Mouse (Mus musculus): ENCODE results near the gene Ugt1a7c. TPM values are rescaled to one million over a fixed set of nuclear protein-coding genes. Genes with fewer than 3 reads are reported as not detected.
"Not testable (repeated sequence)": the region's sequence is repeated elsewhere in the genome, so short reads cannot be mapped to it uniquely, and the experiment has no call there.

The Ugt1a7c gene
- polyA plus RNA-seq, 1 experiment, result 3.8 TPM

DNA sequence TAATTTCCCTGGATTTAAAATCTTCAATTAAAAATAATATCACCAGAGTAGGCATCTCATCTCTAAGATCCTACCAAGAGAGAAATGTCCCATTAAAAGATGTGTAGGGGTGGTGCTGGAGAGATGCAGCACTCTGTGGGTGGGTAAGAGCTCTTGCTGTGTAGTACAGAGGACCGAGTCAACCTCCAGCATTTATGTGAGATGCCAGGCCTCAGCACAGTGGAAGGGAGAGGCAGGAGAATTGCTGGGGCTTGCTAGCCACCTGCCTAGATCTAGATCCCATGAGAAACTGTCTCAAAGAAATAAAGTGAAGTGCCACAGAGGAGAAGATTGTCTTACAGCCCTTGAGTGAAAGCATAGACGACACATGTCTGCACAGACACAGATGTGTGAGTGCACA is 121.7 kb downstream of the Ugt1a7c start:
- Histone ChIP-seq H3K27ac (ENCODE audit: control insufficient read depth, insufficient read depth, low read depth, low read length, poor library complexity) (no peak overlapping the region), H3K4me3 (replicated peaks; ENCODE audit: control insufficient read depth, low read depth, low read length) (no peak overlapping the region), H3K4me1 (ENCODE audit: control insufficient read depth, insufficient read depth, low read length) (no peaks in the 10 kb centered on the region)
- TF ChIP-seq CTCF (IDR thresholded peaks at IDR 0.05; ENCODE audit: control insufficient read depth, insufficient read depth, low read length) (no peak), POLR2A (IDR thresholded peaks at IDR 0.05; ENCODE audit: borderline replicate concordance, control insufficient read depth, low read depth, low read length) (no peak)
- 52% methylated on average over 2 of the region's 2 CpGs for WGBS

- H3K27ac ChIP-seq (ENCODE audit: control insufficient read depth, insufficient read depth, low read depth, low read length, poor library complexity), result no peak overlapping the region
- 55% methylated on average over 2 of the region's 2 CpGs for WGBS
- H3K4me1 ChIP-seq (ENCODE audit: control insufficient read depth, insufficient read depth, low read length), result no peaks in the 10 kb centered on the region
- TF ChIP-seq CTCF (IDR thresholded peaks at IDR 0.05; ENCODE audit: control insufficient read depth, insufficient read depth, low read length), result no peak
- no peak for TF ChIP-seq POLR2A (IDR thresholded peaks at IDR 0.05; ENCODE audit: borderline replicate concordance, control insufficient read depth, low read depth, low read length)
- no peak overlapping the region for H3K4me3 ChIP-seq (replicated peaks; ENCODE audit: control insufficient read depth, low read depth, low read length)
Measured at GRCm38 (mm10) chr1:88217144-88217543, 122.3 kb downstream of the Ugt1a7c start.

DNA sequence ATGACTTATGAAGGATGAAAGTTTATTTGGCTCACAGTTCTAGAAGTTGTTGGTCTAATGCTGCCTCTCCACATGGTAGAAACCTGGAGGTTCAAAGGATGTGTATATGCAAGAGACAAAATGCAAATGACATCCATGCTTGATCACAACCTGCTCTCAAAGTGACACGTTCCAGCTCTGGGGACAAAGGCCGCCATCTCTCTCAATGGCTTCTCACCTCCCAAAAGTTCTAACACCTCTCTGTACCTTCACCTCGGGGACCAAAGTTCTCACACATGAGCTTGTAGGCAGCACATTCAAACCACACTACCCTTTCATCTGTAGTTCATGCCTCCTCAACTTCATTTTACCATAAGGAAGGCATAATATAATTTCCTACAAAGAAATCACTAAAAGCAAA is 122.7 kb downstream of the Ugt1a7c start:
- Histone ChIP-seq H3K27ac (ENCODE audit: control insufficient read depth, insufficient read depth, low read depth, low read length, poor library complexity) (no peak overlapping the region), H3K4me1 (ENCODE audit: control insufficient read depth, insufficient read depth, low read length) (no peaks in the 10 kb centered on the region), H3K4me3 (replicated peaks; ENCODE audit: control insufficient read depth, low read depth, low read length) (no peak overlapping the region)
- no peak for TF ChIP-seq POLR2A (IDR thresholded peaks at IDR 0.05; ENCODE audit: borderline replicate concordance, control insufficient read depth, low read depth, low read length)
- no peak for TF ChIP-seq CTCF (IDR thresholded peaks at IDR 0.05; ENCODE audit: control insufficient read depth, insufficient read depth, low read length)
- 36% methylated on average over 3 of the region's 3 CpGs for WGBS

DNA sequence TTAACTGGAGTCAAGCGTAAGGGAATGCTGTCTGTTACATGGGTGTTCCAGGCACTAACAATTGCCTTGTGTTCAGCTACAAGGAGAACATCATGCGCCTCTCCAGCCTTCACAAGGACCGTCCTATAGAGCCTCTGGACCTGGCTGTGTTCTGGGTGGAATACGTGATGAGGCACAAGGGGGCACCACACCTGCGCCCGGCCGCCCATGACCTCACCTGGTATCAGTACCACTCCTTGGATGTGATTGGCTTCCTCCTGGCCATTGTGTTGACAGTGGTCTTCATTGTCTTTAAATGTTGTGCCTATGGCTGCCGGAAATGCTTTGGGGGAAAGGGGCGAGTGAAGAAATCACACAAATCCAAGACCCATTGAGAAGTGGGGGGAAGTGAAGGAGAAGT is 123.2 kb downstream of the Ugt1a7c start:
- WGBS, result 70% methylated on average over 9 of the region's 9 CpGs
- H3K4me1 ChIP-seq (ENCODE audit: control insufficient read depth, insufficient read depth, low read length), result no peaks in the 10 kb centered on the region
- TF ChIP-seq CTCF (IDR thresholded peaks at IDR 0.05; ENCODE audit: control insufficient read depth, insufficient read depth, low read length) (no peak), POLR2A (IDR thresholded peaks at IDR 0.05; ENCODE audit: borderline replicate concordance, control insufficient read depth, low read depth, low read length) (no peak)
- no peak overlapping the region for H3K27ac ChIP-seq (ENCODE audit: control insufficient read depth, insufficient read depth, low read depth, low read length, poor library complexity)
- no peak overlapping the region for H3K4me3 ChIP-seq (replicated peaks; ENCODE audit: control insufficient read depth, low read depth, low read length)

GRCm38 (mm10) chr1:88218591-88218990 is 123.7 kb downstream of the Ugt1a7c start:
- WGBS, result 51% methylated on average over 4 of the region's 4 CpGs

DNA sequence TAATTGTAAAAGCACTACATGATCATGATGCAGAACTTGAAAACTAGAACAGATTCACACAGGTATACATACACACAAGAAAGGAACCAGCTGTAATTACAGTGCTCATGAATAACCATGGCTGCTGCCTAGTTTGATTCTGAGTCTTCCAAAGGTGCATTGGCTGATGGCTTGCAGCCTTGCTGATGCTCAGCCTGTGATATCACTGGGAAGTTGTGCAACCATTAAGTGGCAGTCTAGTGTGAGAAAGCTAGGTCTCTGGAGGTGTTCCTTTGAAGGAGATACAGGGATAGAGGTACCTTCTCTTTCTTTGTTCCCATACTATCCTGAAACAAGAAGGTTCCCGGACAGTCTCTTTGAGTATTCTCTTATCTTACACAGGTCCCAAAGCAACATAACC is 124.2 kb downstream of the Ugt1a7c start:
- 22% methylated on average over 1 of the region's 1 CpGs for WGBS

More at GRCm38 (mm10) chr1:88218591-88218990, 123.7 kb downstream of the Ugt1a7c start:
- Histone ChIP-seq H3K27ac (ENCODE audit: control insufficient read depth, insufficient read depth, low read depth, low read length, poor library complexity) (no peak overlapping the region), H3K4me1 (ENCODE audit: control insufficient read depth, insufficient read depth, low read length) (no peaks in the 10 kb centered on the region), H3K4me3 (replicated peaks; ENCODE audit: control insufficient read depth, low read depth, low read length) (no peak overlapping the region)
- TF ChIP-seq POLR2A (IDR thresholded peaks at IDR 0.05; ENCODE audit: borderline replicate concordance, control insufficient read depth, low read depth, low read length) (no peak), CTCF (IDR thresholded peaks at IDR 0.05; ENCODE audit: control insufficient read depth, insufficient read depth, low read length) (no peak)

DNA sequence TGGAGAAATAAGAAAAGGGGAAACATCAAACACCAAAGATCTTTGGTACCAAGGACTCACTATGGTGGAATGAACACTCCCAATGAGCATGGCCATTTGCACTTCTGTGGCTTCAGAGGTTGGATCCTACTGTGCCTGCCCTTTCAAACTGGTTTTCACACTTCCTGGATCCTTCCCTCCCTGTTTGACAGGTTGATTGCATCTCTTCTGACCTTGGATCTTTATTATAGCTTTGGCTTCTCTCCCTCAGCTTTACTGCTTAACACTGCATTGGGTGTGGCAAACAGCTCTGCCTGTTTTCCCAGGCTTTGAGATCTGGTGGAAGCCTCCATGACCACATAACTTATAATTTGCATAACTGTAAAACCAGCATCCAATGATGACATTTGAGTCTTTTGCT is 125.5 kb downstream of the Ugt1a7c start:
- no peaks in the 10 kb centered on the region for H3K4me1 ChIP-seq (ENCODE audit: control insufficient read depth, insufficient read depth, low read length)
- no peak overlapping the region for H3K4me3 ChIP-seq (replicated peaks; ENCODE audit: control insufficient read depth, low read depth, low read length)
- no peak overlapping the region for H3K27ac ChIP-seq (ENCODE audit: control insufficient read depth, insufficient read depth, low read depth, low read length, poor library complexity)
- no peak for TF ChIP-seq CTCF (IDR thresholded peaks at IDR 0.05; ENCODE audit: control insufficient read depth, insufficient read depth, low read length)
- no peak for TF ChIP-seq POLR2A (IDR thresholded peaks at IDR 0.05; ENCODE audit: borderline replicate concordance, control insufficient read depth, low read depth, low read length)

More for the DNA sequence above, 124.2 kb downstream of the Ugt1a7c start:
- Histone ChIP-seq H3K27ac (ENCODE audit: control insufficient read depth, insufficient read depth, low read depth, low read length, poor library complexity) (no peak overlapping the region), H3K4me1 (ENCODE audit: control insufficient read depth, insufficient read depth, low read length) (no peaks in the 10 kb centered on the region), H3K4me3 (replicated peaks; ENCODE audit: control insufficient read depth, low read depth, low read length) (no peak overlapping the region)
- no peak for TF ChIP-seq POLR2A (IDR thresholded peaks at IDR 0.05; ENCODE audit: borderline replicate concordance, control insufficient read depth, low read depth, low read length)
- no peak for TF ChIP-seq CTCF (IDR thresholded peaks at IDR 0.05; ENCODE audit: control insufficient read depth, insufficient read depth, low read length)

DNA sequence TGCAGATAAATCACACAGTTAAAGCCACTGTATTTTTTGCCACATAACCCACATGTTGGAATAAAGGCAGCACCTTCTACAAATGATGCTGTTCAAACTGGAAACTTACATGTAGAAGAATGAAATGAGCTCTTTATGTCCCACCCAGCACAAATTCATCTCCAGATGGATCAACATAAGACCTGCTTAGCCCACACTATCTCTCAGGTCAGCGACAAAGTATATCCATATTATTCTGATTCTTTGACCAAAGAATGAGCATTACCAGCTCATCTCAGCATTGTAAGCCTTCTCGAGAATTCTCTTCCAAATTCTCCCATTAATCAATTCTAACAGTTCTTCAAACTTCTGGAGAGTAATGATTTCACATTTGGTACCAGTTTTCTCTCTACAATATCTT is 127.4 kb downstream of the Ugt1a7c start:
- H3K27ac ChIP-seq (ENCODE audit: control insufficient read depth, insufficient read depth, low read depth, low read length, poor library complexity), result no peak overlapping the region
- TF ChIP-seq CTCF (IDR thresholded peaks at IDR 0.05; ENCODE audit: control insufficient read depth, insufficient read depth, low read length), result no peak
- TF ChIP-seq POLR2A (IDR thresholded peaks at IDR 0.05; ENCODE audit: borderline replicate concordance, control insufficient read depth, low read depth, low read length), result no peak
- WGBS, result 47% methylated on average over 2 of the region's 2 CpGs
- no peaks in the 10 kb centered on the region; the same call in 1 of the 2 replicates for H3K4me1 ChIP-seq (ENCODE audit: control insufficient read depth, insufficient read depth, low read length)
- no peak overlapping the region for H3K4me3 ChIP-seq (replicated peaks; ENCODE audit: control insufficient read depth, low read depth, low read length)

DNA sequence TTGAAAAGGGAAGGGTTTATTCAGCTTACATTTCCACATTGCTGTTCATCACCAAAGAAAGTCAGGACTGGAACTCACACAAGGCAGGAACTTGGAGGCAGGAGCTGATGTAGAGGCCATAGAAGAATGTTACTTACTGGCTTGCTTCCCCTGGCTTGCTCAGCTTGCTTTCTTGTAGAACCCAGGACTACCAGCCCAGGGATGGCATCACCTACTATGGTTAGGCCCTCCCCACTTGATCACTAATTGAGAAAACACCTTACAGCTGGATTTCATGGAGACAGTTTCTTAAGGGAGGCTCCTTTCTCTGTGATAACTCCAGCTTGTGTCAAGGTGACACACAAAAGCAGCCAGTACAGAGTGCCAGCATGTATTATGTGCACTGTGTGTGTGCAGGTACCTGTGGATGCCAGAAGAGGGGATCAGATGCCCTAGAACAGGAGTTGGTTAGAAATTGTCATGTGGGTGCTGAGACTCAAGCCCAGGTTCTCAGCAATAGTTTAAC is 128.2 kb downstream of the Ugt1a7c start:
- not testable (repeated sequence) for H3K27ac ChIP-seq (ENCODE audit: control insufficient read depth, insufficient read depth, low read depth, low read length, poor library complexity); H3K4me3 ChIP-seq (replicated peaks; ENCODE audit: control insufficient read depth, low read depth, low read length); H3K4me1 ChIP-seq (ENCODE audit: control insufficient read depth, insufficient read depth, low read length)
